ENCODE assay signal across 23 mouse cellular contexts in genomic region chr15:100349496-100349895, GRCm38 (mm10). TPM values are rescaled to one million over a fixed set of nuclear protein-coding genes. Genes with fewer than 3 reads are reported as not detected.
DNase-seq lines count a peak whose midpoint lies in the region; ATAC-seq and TF ChIP-seq lines count a peak whose summit lies in the region.
"Had no signal": no experiment of that assay in that cellular context is flagged by ENCODE, and none has a peak within 500 bp of the region (broad histone marks: within the 10 kb centered on the region; RNA-seq: fewer than 3 reads in every experiment).

No protein-coding gene starts in this region.

- H3K9ac ChIP-seq in heart, adult 2 months (ENCODE audit: low read depth, low read length) = no peak overlapping the region
- H3K9ac ChIP-seq: embryonic facial prominence, embryonic 13.5 days; limb, embryonic 15.5 days; neural tube, embryonic 13.5 days had no signal

- no peak for DNase-seq in heart, adult 2 months
- DNase-seq in heart, adult 18-20 months = no peak
- peak; percentile 1 for DNase-seq in NIH3T3 (ENCODE audit: low read depth)
- peak; percentile 83 to 89 for DNase-seq in kidney, adult 8-10 months
- DNase-seq in kidney, postnatal 25 days = peak; percentile 77 to 91
- DNase-seq in lung, postnatal 14 days = no peak
- DNase-seq in ovary, postnatal 14 days (ENCODE audit: low spot score) = no peak
- DNase-seq: adrenal gland, adult 2 months; cerebellum, adult 9-11 months; gastrocnemius, postnatal 10 days; right cerebral cortex, postnatal 25 days had no signal

- no peaks in the 10 kb centered on the region for H3K79me2 ChIP-seq in heart, adult 2 months (replicated peaks; ENCODE audit: control insufficient read depth, insufficient read depth, low read length)

- no peaks in the 10 kb centered on the region for H3K36me3 ChIP-seq in heart, adult 2 months (ENCODE audit: control insufficient read depth, insufficient read depth, low read length)
- H3K36me3 ChIP-seq: embryonic facial prominence, embryonic 13.5 days; G1E; hindbrain, embryonic 10.5 days; limb, embryonic 15.5 days; midbrain, embryonic 10.5 days; neural tube, embryonic 13.5 days had no signal

- no peak for ATAC-seq in erythroblast, adult 5-6 weeks (replicated peaks; ENCODE audit: low FRiP score, poor library complexity, severe bottlenecking)
- ATAC-seq: CD4-positive, CD25-positive, alpha-beta regulatory T cell, adult 4 months had no signal

- intact Hi-C loops in heart, adult 2 months (cut with DNase I) = no loop called here

- TF ChIP-seq POLR2A in heart, adult 2 months (IDR thresholded peaks at IDR 0.05; ENCODE audit: insufficient read depth, low read depth, low read length) = no peak

- H3K4me3 ChIP-seq in heart, adult 2 months = no peak overlapping the region
- H3K4me3 ChIP-seq: embryonic facial prominence, embryonic 13.5 days; hindbrain, embryonic 10.5 days; limb, embryonic 15.5 days; midbrain, embryonic 10.5 days; neural tube, embryonic 13.5 days had no signal

- 27% methylated on average over 2 of the region's 2 CpGs for WGBS in heart, adult 2 months

- 0 out of 2 replicates have a peak, but pooled peaks have one; percentile 34 for TF ChIP-seq EP300 in heart, adult 2 months (IDR thresholded peaks at IDR 0.05; ENCODE audit: insufficient read depth, low read depth, low read length)

- no peak for TF ChIP-seq CTCF in heart, adult 2 months (IDR thresholded peaks at IDR 0.05)

- no peak overlapping the region for H3K27ac ChIP-seq in heart, adult 2 months
- H3K27ac ChIP-seq: embryonic facial prominence, embryonic 13.5 days; hindbrain, embryonic 10.5 days; limb, embryonic 15.5 days; midbrain, embryonic 10.5 days; neural tube, embryonic 13.5 days; stomach, postnatal 0 days had no signal

- H3K4me1 ChIP-seq in heart, adult 2 months (ENCODE audit: control insufficient read depth, insufficient read depth, low read length) = no peaks in the 10 kb centered on the region; the same call in 1 of the 2 replicates
- H3K4me1 ChIP-seq: neural tube, embryonic 13.5 days had no signal

- no peaks in the 10 kb centered on the region for H3K27me3 ChIP-seq in heart, adult 2 months (ENCODE audit: control insufficient read depth, insufficient read depth, low read length)
- H3K27me3 ChIP-seq: embryonic facial prominence, embryonic 13.5 days; limb, embryonic 15.5 days; neural tube, embryonic 13.5 days had no signal

RNA-seq across cellular contexts. Expression of gene Methig1, which starts 3.5 kb away (rescaled TPM):
- under 1 TPM in 1 of 2 experiments, not detected in 1; 0.34 TPM for total RNA-seq in heart, adult 2 months (2021)
- not detected in 2 replicates for polyA plus RNA-seq in heart, adult 2 months (2012; rRNA removed)
- total RNA-seq in heart, adult 18-20 months (2021) = not detected
- not detected in 2 replicates for total RNA-seq in erythroblast, adult 5-6 weeks (2015; ENCODE audit: low replicate concordance)
- total RNA-seq in erythroblast, adult 5-6 weeks (2017; ENCODE audit: low replicate concordance) = not detected in 2 replicates
- total RNA-seq: G1E; gastrocnemius, postnatal 10 days; layer of hippocampus, postnatal 10 days; left cerebral cortex, postnatal 14 days had no signal
- polyA plus RNA-seq: adrenal gland, adult 2 months; CD4-positive, CD25-positive, alpha-beta regulatory T cell, adult 4 months; embryonic facial prominence, embryonic 13.5 days; heart, embryonic 14.5 days; limb, embryonic 15.5 days; midbrain, embryonic 10.5 days; stomach, postnatal 0 days had no signal

RNA-seq across cellular contexts. Expression of gene Mettl7a2, which starts 3.5 kb away (rescaled TPM):
- 1 to 10 TPM in 1 of 2 experiments, under 1 TPM in 1; 0.75 to 1.5 TPM for total RNA-seq in heart, adult 2 months (2021)
- not detected in 2 replicates for polyA plus RNA-seq in heart, adult 2 months (2012; rRNA removed)
- 1 to 10 TPM; 1.1 to 1.5 TPM for total RNA-seq in heart, adult 18-20 months (2021)
- not detected in 2 replicates for total RNA-seq in erythroblast, adult 5-6 weeks (2015; ENCODE audit: low replicate concordance)
- 0.56 TPM in 1 of 2 replicates, not detected in the other for total RNA-seq in erythroblast, adult 5-6 weeks (2017; ENCODE audit: low replicate concordance)
- polyA plus RNA-seq: adrenal gland, adult 2 months; CD4-positive, CD25-positive, alpha-beta regulatory T cell, adult 4 months; embryonic facial prominence, embryonic 13.5 days; heart, embryonic 14.5 days; hindbrain, embryonic 10.5 days; limb, embryonic 15.5 days; midbrain, embryonic 10.5 days; neural tube, embryonic 13.5 days; stomach, postnatal 0 days had no signal

RNA-seq across cellular contexts. Expression of gene Mettl7a3, which starts 14.8 kb away (rescaled TPM):
- under 1 TPM in 1 of 2 experiments, not detected in 1; 0.27 TPM for total RNA-seq in heart, adult 2 months (2021)
- 0.21 TPM in 1 of 2 replicates, not detected in the other for polyA plus RNA-seq in heart, adult 2 months (2012; rRNA removed)
- total RNA-seq in heart, adult 18-20 months (2021) = under 1 TPM in 1 of 2 experiments, not detected in 1; 0.18 TPM
- not detected in 2 replicates for total RNA-seq in erythroblast, adult 5-6 weeks (2015; ENCODE audit: low replicate concordance)
- total RNA-seq in erythroblast, adult 5-6 weeks (2017; ENCODE audit: low replicate concordance) = 0.42 TPM in 1 of 2 replicates, not detected in the other
- total RNA-seq: layer of hippocampus, postnatal 10 days had no signal
- polyA plus RNA-seq: G1E; heart, embryonic 14.5 days; hindbrain, embryonic 10.5 days; midbrain, embryonic 10.5 days; stomach, postnatal 0 days had no signal

RNA-seq across cellular contexts. Expression of gene Higd1c, which starts 14.8 kb away (rescaled TPM):
- not detected for total RNA-seq in heart, adult 2 months (2021)
- polyA plus RNA-seq in heart, adult 2 months (2012; rRNA removed) = not detected in 2 replicates
- not detected for total RNA-seq in heart, adult 18-20 months (2021)
- not detected in 2 replicates for total RNA-seq in erythroblast, adult 5-6 weeks (2015; ENCODE audit: low replicate concordance)
- total RNA-seq in erythroblast, adult 5-6 weeks (2017; ENCODE audit: low replicate concordance) = not detected in 2 replicates
- total RNA-seq: G1E; gastrocnemius, postnatal 10 days; layer of hippocampus, postnatal 10 days; left cerebral cortex, postnatal 14 days had no signal
- polyA plus RNA-seq: adrenal gland, adult 2 months; CD4-positive, CD25-positive, alpha-beta regulatory T cell, adult 4 months; embryonic facial prominence, embryonic 13.5 days; G1E; heart, embryonic 14.5 days; limb, embryonic 15.5 days; midbrain, embryonic 10.5 days; stomach, postnatal 0 days had no signal

RNA-seq across cellular contexts. Expression of gene Mettl7a1, which starts 45.6 kb away (rescaled TPM):
- total RNA-seq in heart, adult 2 months (2021) = 10 to 100 TPM; 44.8 to 56.4 TPM
- 43.0 and 47.6 TPM in 2 replicates for polyA plus RNA-seq in heart, adult 2 months (2012; rRNA removed)
- total RNA-seq in heart, adult 18-20 months (2021) = 10 to 100 TPM; 46.0 to 60.5 TPM
- 95.7 and 125 TPM in 2 replicates for total RNA-seq in erythroblast, adult 5-6 weeks (2015; ENCODE audit: low replicate concordance)
- total RNA-seq in erythroblast, adult 5-6 weeks (2017; ENCODE audit: low replicate concordance) = 255 and 340 TPM in 2 replicates

Comparison
In these comparisons a context has a peak if more than half of its experiments do, and no peak if none do; other contexts are left out.
1. DNase-seq: peak in NIH3T3 (single experiment), kidney, adult 8-10 months (2 of 2) and kidney, postnatal 25 days (2 of 2); none in heart, adult 2 months (0 of 2), heart, adult 18-20 months (0 of 2), lung, postnatal 14 days (single experiment) and ovary, postnatal 14 days (single experiment).